Mouse (Mus musculus): ENCODE measurements at regions not wholly inside any gene's neighbourhood (a gene's known extent, or its start where the extent isn't known, plus 50 kb on each side); places are given as distances from the start of the nearest gene placed in this dataset.
"Not testable (repeated sequence)": the region's sequence is repeated elsewhere in the genome, so short reads cannot be mapped to it uniquely, and the experiment has no call there.

GRCm38 (mm10) chr11:63211501-63211900 lies 82.7 kb downstream of the Pmp22 start:
- DNase-seq (ENCODE audit: low read depth, low spot score): no peak

- no peak for DNase-seq (ENCODE audit: low read depth, low spot score)
Observed at GRCm38 (mm10) chr11:63213043-63213442, 84.3 kb downstream of the Pmp22 start.

- no peak for DNase-seq (ENCODE audit: low read depth, low spot score)
Observed at GRCm38 (mm10) chr11:63213901-63214425, 85.2 kb downstream of the Pmp22 start.

- DNase-seq (ENCODE audit: low read depth, low spot score): no peak
Observed at GRCm38 (mm10) chr11:63215993-63216392, 87.2 kb downstream of the Pmp22 start.

- DNase-seq (ENCODE audit: low read depth, low spot score): no peak
Observed at GRCm38 (mm10) chr11:63217049-63217448, 88.3 kb downstream of the Pmp22 start.

- no peak for DNase-seq (ENCODE audit: low read depth, low spot score)
Observed at GRCm38 (mm10) chr11:63226471-63226870, 97.7 kb downstream of the Pmp22 start.

GRCm38 (mm10) chr11:63230786-63231185 lies 102.0 kb downstream of the Pmp22 start:
- no peak for DNase-seq (ENCODE audit: low read depth, low spot score)

- no peak for DNase-seq (ENCODE audit: low read depth, low spot score)
Observed at GRCm38 (mm10) chr11:63233172-63233966, 104.6 kb downstream of the Pmp22 start.

GRCm38 (mm10) chr11:63234481-63234880 lies 105.7 kb downstream of the Pmp22 start:
- DNase-seq (ENCODE audit: low read depth, low spot score): no peak

GRCm38 (mm10) chr11:63238655-63239054 lies 109.9 kb downstream of the Pmp22 start:
- DNase-seq (ENCODE audit: low read depth, low spot score): no peak

- no peak for DNase-seq (ENCODE audit: low read depth, low spot score)
Observed at GRCm38 (mm10) chr11:63243906-63244416, 115.2 kb downstream of the Pmp22 start.

- no peak for DNase-seq (ENCODE audit: low read depth, low spot score)
Observed at GRCm38 (mm10) chr11:63245041-63245440, 116.3 kb downstream of the Pmp22 start.

GRCm38 (mm10) chr11:63246052-63246661 lies 117.4 kb downstream of the Pmp22 start:
- DNase-seq (ENCODE audit: low read depth, low spot score): no peak

GRCm38 (mm10) chr11:63252012-63252856 lies 123.5 kb downstream of the Pmp22 start:
- no peak for DNase-seq (ENCODE audit: low read depth, low spot score)

GRCm38 (mm10) chr11:63252968-63253602 lies 124.3 kb downstream of the Pmp22 start:
- no peak for DNase-seq (ENCODE audit: low read depth, low spot score)

GRCm38 (mm10) chr11:63264432-63265061 lies 135.8 kb downstream of the Pmp22 start:
- no peak for DNase-seq (ENCODE audit: low read depth, low spot score)

GRCm38 (mm10) chr11:63266290-63266689 lies 137.5 kb downstream of the Pmp22 start:
- not testable (repeated sequence) for DNase-seq (ENCODE audit: low read depth, low spot score)

GRCm38 (mm10) chr11:63276641-63277040 lies 147.9 kb downstream of the Pmp22 start:
- DNase-seq (ENCODE audit: low read depth, low spot score): no peak

GRCm38 (mm10) chr11:63281839-63282238 lies 153.1 kb downstream of the Pmp22 start:
- DNase-seq (ENCODE audit: low read depth, low spot score): no peak

- DNase-seq (ENCODE audit: low read depth, low spot score): no peak
Observed at GRCm38 (mm10) chr11:63282541-63282940, 153.8 kb downstream of the Pmp22 start.

GRCm38 (mm10) chr11:63286026-63286425 lies 157.2 kb downstream of the Pmp22 start:
- no peak for DNase-seq (ENCODE audit: low read depth, low spot score)
